Mouse (Mus musculus) forebrain, embryonic 11.5 days (tissue): ENCODE data around the gene Rfx2. TPM values are rescaled to one million over a fixed set of nuclear protein-coding genes. Genes with fewer than 3 reads are reported as not detected.

Source experiments
- ATAC-seq: fragments of 200-750 bp; cut with Nextera tagmentation; replicated peaks from 2 replicates; pipeline ENCODE4 v1.8.0; 2017; ENCODE audit warnings: moderate TSS enrichment; ENCODE audit not compliant: low FRiP score
- DNase-seq: peaks from one replicate; pipeline ENCODE4 v3.0.0-alpha.2; 2017; ENCODE audit warnings: low spot score
- H3K27ac ChIP-seq: fragments of 300-500 bp; sonication (generic); 2 replicates; pipeline ENCODE4 v1.5.1; 2014; ENCODE audit warnings: low read depth, low read length
- H3K27me3 ChIP-seq: fragments of 300-500 bp; sonication (generic); 2 replicates; pipeline ENCODE4 v1.6.1; 2014; ENCODE audit warnings: mild to moderate bottlenecking, low read length, mixed read lengths; ENCODE audit not compliant: control insufficient read depth, insufficient read depth
- H3K36me3 ChIP-seq: fragments of 300-500 bp; sonication (generic); 2 replicates; pipeline ENCODE4 v1.6.1; 2014; ENCODE audit warnings: mild to moderate bottlenecking, low read length, moderate library complexity, mixed read lengths; ENCODE audit not compliant: control insufficient read depth, insufficient read depth
- H3K4me1 ChIP-seq: fragments of 300-500 bp; sonication (generic); replicated peaks from 2 replicates; pipeline ENCODE4 v1.6.1; 2014; ENCODE audit warnings: low read length, mixed read lengths; ENCODE audit not compliant: control insufficient read depth, insufficient read depth
- H3K4me2 ChIP-seq: fragments of 300-500 bp; sonication (generic); 2 replicates; pipeline ENCODE4 v1.6.1; 2014; ENCODE audit warnings: low read depth, mild to moderate bottlenecking, low read length, moderate library complexity, mixed read lengths; ENCODE audit not compliant: severe bottlenecking
- H3K4me3 ChIP-seq: fragments of 300-500 bp; sonication (generic); 2 replicates; pipeline ENCODE4 v1.5.1; 2014; ENCODE audit warnings: low read depth, low read length
- H3K9ac ChIP-seq: fragments of 300-500 bp; sonication (generic); 2 replicates; pipeline ENCODE4 v1.6.1; 2014; ENCODE audit warnings: low read length
- H3K9me3 ChIP-seq: fragments of 300-500 bp; sonication (generic); 2 replicates; pipeline ENCODE4 v1.6.1; 2016; ENCODE audit warnings: low read length, mixed read lengths; ENCODE audit not compliant: control insufficient read depth
- WGBS: fragments of 180-500 bp; shearing (Covaris S2); extraction: QIAGEN DNeasy Blood & Tissue Kit; methylation state at CpG from one replicate; pipeline ENCODE4 v1.1.7; 2014; 5-methylcytosine and 5-hydroxymethylcytosine counted together
- polyA plus RNA-seq: library from polyadenylated mRNA; unstranded; fragments of >200 nt; fragmentation: Nextera tagmentation; extraction: Ambion mirVana; gene quantifications from 2 replicates; pipeline ENCODE4 v1.2.1, GENCODE M21; 2014

Gene Rfx2
- polyA plus RNA-seq, 1 experiment from 2014 or later: 11.1 TPM

GRCm38 (mm10) chr17:56829171-56829570, 1.6 kb downstream of the Rfx2 start:
- Histone ChIP-seq H3K4me2 (peak overlapping the region; percentile 64), H3K9ac (peak overlapping the region; percentile 2; the same call in 1 of the 2 replicates), H3K27ac (no peak overlapping the region), H3K4me3 (peak overlapping the region; percentile 64), H3K36me3 (no peaks in the 10 kb centered on the region), H3K9me3 (no peaks in the 10 kb centered on the region), H3K27me3 (no peaks in the 10 kb centered on the region), H3K4me1 (peaks cover 7% of the 10 kb centered on the region; the same call in 1 of the 2 replicates)
- ATAC-seq: no peak
- no peak for DNase-seq
- WGBS: 26% methylated on average over 11 of the region's 11 CpGs

- no peaks in the 10 kb centered on the region for H3K9me3 ChIP-seq
- H3K27me3 ChIP-seq: no peaks in the 10 kb centered on the region
- no peak overlapping the region for H3K4me2 ChIP-seq
- 89% methylated on average over 2 of the region's 2 CpGs for WGBS
- DNase-seq (no peak), ATAC-seq (no peak)
- no peak overlapping the region for H3K9ac ChIP-seq
- no peak overlapping the region for H3K4me3 ChIP-seq
- no peaks in the 10 kb centered on the region for H3K36me3 ChIP-seq
- peaks cover 7% of the 10 kb centered on the region; the same call in 1 of the 2 replicates for H3K4me1 ChIP-seq
- no peak overlapping the region for H3K27ac ChIP-seq
Observed at GRCm38 (mm10) chr17:56826718-56827117, 4.1 kb downstream of the Rfx2 start.

- no peaks in the 10 kb centered on the region for H3K36me3 ChIP-seq
- no peak overlapping the region for H3K4me2 ChIP-seq
- H3K27ac ChIP-seq: no peak overlapping the region
- H3K27me3 ChIP-seq: no peaks in the 10 kb centered on the region
- no peak for ATAC-seq
- DNase-seq: no peak
- WGBS: 65% methylated on average over 2 of the region's 2 CpGs
- no peaks in the 10 kb centered on the region for H3K9me3 ChIP-seq
- no peaks in the 10 kb centered on the region for H3K4me1 ChIP-seq
- no peak overlapping the region for H3K4me3 ChIP-seq
- H3K9ac ChIP-seq: no peak overlapping the region
Observed at GRCm38 (mm10) chr17:56823352-56823751, 7.5 kb downstream of the Rfx2 start.

GRCm38 (mm10) chr17:56822380-56822779, 8.4 kb downstream of the Rfx2 start:
- H3K4me3 ChIP-seq: no peak overlapping the region
- no peaks in the 10 kb centered on the region for H3K4me1 ChIP-seq
- no peak for ATAC-seq
- H3K9me3 ChIP-seq: no peaks in the 10 kb centered on the region
- WGBS: 91% methylated on average over 2 of the region's 2 CpGs
- H3K27me3 ChIP-seq: no peaks in the 10 kb centered on the region
- H3K36me3 ChIP-seq: no peaks in the 10 kb centered on the region
- no peak overlapping the region for H3K27ac ChIP-seq
- H3K4me2 ChIP-seq: no peak overlapping the region
- no peak overlapping the region for H3K9ac ChIP-seq
- DNase-seq: no peak

- Histone ChIP-seq H3K4me1 (peaks cover 10% of the 10 kb centered on the region), H3K36me3 (no peaks in the 10 kb centered on the region), H3K9ac (no peak overlapping the region), H3K27me3 (no peaks in the 10 kb centered on the region), H3K4me2 (no peak overlapping the region), H3K9me3 (no peaks in the 10 kb centered on the region), H3K4me3 (no peak overlapping the region), H3K27ac (no peak overlapping the region)
- DNase-seq: no peak
- ATAC-seq: no peak
- 85% methylated on average over 8 of the region's 8 CpGs for WGBS
Observed at GRCm38 (mm10) chr17:56819694-56820111, 11.1 kb downstream of the Rfx2 start.

GRCm38 (mm10) chr17:56819032-56819545, 11.7 kb downstream of the Rfx2 start:
- H3K4me1 ChIP-seq: peaks cover 11% of the 10 kb centered on the region
- no peaks in the 10 kb centered on the region for H3K36me3 ChIP-seq
- ATAC-seq (no peak), DNase-seq (no peak)
- no peak overlapping the region for H3K27ac ChIP-seq
- no peak overlapping the region for H3K4me3 ChIP-seq
- no peak overlapping the region for H3K4me2 ChIP-seq
- H3K9me3 ChIP-seq: no peaks in the 10 kb centered on the region
- 60% methylated on average over 6 of the region's 6 CpGs for WGBS
- H3K9ac ChIP-seq: no peak overlapping the region
- no peaks in the 10 kb centered on the region for H3K27me3 ChIP-seq

- Histone ChIP-seq H3K9me3 (no peaks in the 10 kb centered on the region), H3K4me1 (peaks cover 16% of the 10 kb centered on the region), H3K4me3 (no peak overlapping the region), H3K4me2 (no peak overlapping the region), H3K27ac (no peak overlapping the region), H3K36me3 (no peaks in the 10 kb centered on the region), H3K9ac (no peak overlapping the region), H3K27me3 (no peaks in the 10 kb centered on the region)
- no peak for DNase-seq
- ATAC-seq: no peak
- 30% methylated on average over 11 of the region's 11 CpGs for WGBS
Observed at GRCm38 (mm10) chr17:56818067-56818636, 12.7 kb downstream of the Rfx2 start.

- Histone ChIP-seq H3K4me1 (peaks cover 35% of the 10 kb centered on the region), H3K4me2 (peak overlapping the region; percentile 26), H3K27ac (peak overlapping the region; percentile 90), H3K36me3 (no peaks in the 10 kb centered on the region), H3K4me3 (no peak overlapping the region), H3K27me3 (no peaks in the 10 kb centered on the region), H3K9ac (peak overlapping the region; percentile 9; the same call in 1 of the 2 replicates), H3K9me3 (no peaks in the 10 kb centered on the region)
- WGBS: 56% methylated on average over 3 of the region's 3 CpGs
- DNase-seq (no peak), ATAC-seq (no peak)
Observed at GRCm38 (mm10) chr17:56815057-56815345, 15.8 kb downstream of the Rfx2 start.
